Mouse (Mus musculus) ES-E14 (cell line): ENCODE data around the gene Gid8.

ENCODE experiments used
- CHD2 ChIP-seq: IDR thresholded peaks from 2 replicates; pipeline ENCODE4 v1.6.1; 2014; ENCODE audit warnings: mild to moderate bottlenecking, low read depth, low read length, inconsistent platforms
- ZC3H11A ChIP-seq: IDR thresholded peaks from 2 replicates; pipeline ENCODE4 v1.6.1; 2012; ENCODE audit warnings: low read depth, mild to moderate bottlenecking, inconsistent platforms, low read length, borderline replicate concordance
- ZNF384 ChIP-seq: IDR thresholded peaks from 2 replicates; pipeline ENCODE4 v1.6.1; 2012; ENCODE audit warnings: low read depth, low read length, inconsistent platforms

DNA sequence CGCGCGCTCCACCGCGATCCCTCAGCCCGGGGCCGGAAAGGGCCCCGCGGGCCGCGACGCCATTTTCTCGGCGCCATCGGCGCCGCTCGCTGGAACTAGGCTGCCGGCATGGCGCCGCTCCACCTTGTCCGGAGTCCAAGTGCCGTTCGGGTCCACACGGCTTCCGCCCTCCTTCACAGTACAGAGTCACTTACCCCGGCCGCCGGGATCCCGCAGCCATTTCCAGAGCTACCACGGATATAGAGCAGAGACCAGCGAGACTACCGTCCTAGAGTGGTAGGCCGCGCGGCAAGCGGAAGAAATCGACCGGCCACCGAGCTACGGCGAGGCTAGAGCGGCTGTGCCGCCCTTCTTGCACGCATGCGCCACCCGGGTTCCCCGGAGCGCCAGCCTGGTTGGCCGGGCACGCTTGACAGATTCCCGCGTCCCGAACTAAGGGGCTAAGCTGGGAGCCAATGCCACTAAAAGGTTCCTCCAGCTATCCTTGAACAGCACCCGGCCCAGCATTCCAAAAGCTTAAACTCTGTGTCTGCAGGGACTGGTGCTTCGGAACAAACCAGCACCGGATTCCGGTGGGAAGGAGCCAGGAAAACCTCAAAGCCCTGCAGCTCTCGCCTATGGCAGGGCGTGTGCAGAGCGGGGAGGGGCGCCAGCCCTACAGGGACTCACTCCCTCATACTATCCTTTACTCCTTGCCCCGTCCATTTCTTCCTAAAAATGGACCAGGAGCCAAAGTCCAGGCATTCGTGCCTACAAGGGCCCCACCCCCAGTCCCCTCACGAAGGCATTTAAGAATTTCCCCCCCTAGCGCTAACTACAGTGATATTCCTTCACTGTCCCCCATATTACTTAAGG, 7.9 kb upstream of the Gid8 start:
- TF ChIP-seq CHD2 (no peak), ZC3H11A (no peak), ZNF384 (no peak)
